11 mouse cellular contexts compared by ENCODE assay signal in the genomic region with DNA sequence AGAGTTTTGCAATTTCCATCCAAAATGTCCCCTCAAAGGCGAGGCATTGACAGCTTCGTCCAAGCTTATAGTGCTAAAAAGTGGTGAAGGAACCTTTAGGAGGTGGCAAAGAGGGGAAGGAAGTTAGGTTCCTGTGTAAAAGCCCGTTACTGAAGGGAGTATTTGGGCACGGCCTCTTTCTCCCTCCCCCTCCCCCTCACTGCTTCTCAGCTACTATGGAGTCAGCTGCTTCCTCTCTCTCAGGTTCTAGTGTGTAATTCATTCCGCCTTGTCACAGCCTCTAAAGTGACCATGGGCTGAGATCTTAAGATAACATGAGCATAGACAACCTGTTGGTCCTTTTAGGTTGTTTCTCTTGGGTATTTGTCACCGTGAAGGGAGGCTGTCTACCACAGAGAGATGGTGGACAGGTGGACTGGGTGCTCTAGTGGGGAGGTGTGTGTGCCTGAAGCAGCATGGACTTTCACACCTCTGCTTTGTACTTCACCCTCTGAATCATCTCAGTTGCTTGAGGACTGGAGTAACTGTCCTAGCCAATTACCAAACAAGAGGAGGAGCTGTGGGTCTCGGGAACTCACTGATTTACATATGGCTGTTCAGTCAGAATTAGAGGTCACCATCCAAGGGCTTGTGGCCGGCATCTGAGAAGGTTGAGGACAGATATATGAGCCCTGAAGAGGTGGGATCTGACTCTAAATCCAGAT.
"Had no signal": no experiment of that assay in that cellular context is flagged by ENCODE, and none has a peak within 500 bp of the region (broad histone marks: within the 10 kb centered on the region; RNA-seq: fewer than 3 reads in every experiment).

No protein-coding gene starts in this region.

- ATAC-seq: inflammation-experienced regulatory T-cells, adult 6 months; intestine, postnatal 0 days had no signal

- DNase-seq: kidney, adult 8-10 months; kidney, postnatal 36 days; layer of hippocampus, adult 9-11 months; layer of hippocampus, postnatal 36 days; liver, embryonic 13.5 days; lung, adult 18-20 months; lung, postnatal 36 days; midbrain, embryonic 14.5 days; right cerebral cortex, postnatal 14 days had no signal
